Mouse (Mus musculus) intestine, embryonic 16.5 days (tissue): ENCODE results near the gene Aup1. TPM values are rescaled to one million over a fixed set of nuclear protein-coding genes. Genes with fewer than 3 reads are reported as not detected.

Experiments
- ATAC-seq: fragments of 200-750 bp; cut with Nextera tagmentation; 2 replicates; pipeline ENCODE4 v1.8.0; 2017; ENCODE audit warnings: moderate TSS enrichment, moderate library complexity
- H3K27ac ChIP-seq: fragments of 300-500 bp; sonication (generic); 2 replicates; pipeline ENCODE4 v1.5.1; 2014; ENCODE audit warnings: mild to moderate bottlenecking, low read length
- H3K27me3 ChIP-seq: fragments of 300-500 bp; sonication (generic); replicated peaks from 2 replicates; pipeline ENCODE4 v1.6.1; 2014; ENCODE audit warnings: low read length, control low read depth, mixed read lengths; ENCODE audit not compliant: control insufficient read depth, insufficient read depth
- H3K36me3 ChIP-seq: fragments of 300-500 bp; sonication (generic); 2 replicates; pipeline ENCODE4 v1.6.1; 2014; ENCODE audit warnings: low read length, control low read depth; ENCODE audit not compliant: control insufficient read depth, insufficient read depth
- H3K4me1 ChIP-seq: fragments of 300-500 bp; sonication (generic); 2 replicates; pipeline ENCODE4 v1.6.1; 2014; ENCODE audit warnings: low read length, control low read depth, mixed read lengths; ENCODE audit not compliant: control insufficient read depth, insufficient read depth
- H3K4me2 ChIP-seq: fragments of 300-500 bp; sonication (generic); 2 replicates; pipeline ENCODE4 v1.6.1; 2014; ENCODE audit warnings: low read depth, low read length, control low read depth
- H3K4me3 ChIP-seq: fragments of 300-500 bp; sonication (generic); 2 replicates; pipeline ENCODE4 v1.5.1; 2014; ENCODE audit warnings: mild to moderate bottlenecking, low read length
- H3K9ac ChIP-seq: fragments of 300-500 bp; sonication (generic); 2 replicates; pipeline ENCODE4 v1.6.1; 2014; ENCODE audit warnings: low read depth, low read length
- H3K9me3 ChIP-seq: fragments of 300-500 bp; sonication (generic); 2 replicates; pipeline ENCODE4 v1.6.1; 2016; ENCODE audit warnings: low read length, control low read depth; ENCODE audit not compliant: control insufficient read depth
- WGBS: fragments of 180-500 bp; shearing (Covaris S2); extraction: QIAGEN DNeasy Blood & Tissue Kit; methylation state at CpG from one replicate; pipeline ENCODE4 v1.1.7; 2014; 5-methylcytosine and 5-hydroxymethylcytosine counted together
- polyA plus RNA-seq: library from polyadenylated mRNA; unstranded; fragments of >200 nt; fragmentation: Nextera tagmentation; extraction: Ambion mirVana; gene quantifications from 2 replicates; pipeline ENCODE4 v1.2.1, GENCODE M21; 2015

Gene Aup1
- polyA plus RNA-seq, 1 experiment from 2014 or later: 265 TPM

DNA sequence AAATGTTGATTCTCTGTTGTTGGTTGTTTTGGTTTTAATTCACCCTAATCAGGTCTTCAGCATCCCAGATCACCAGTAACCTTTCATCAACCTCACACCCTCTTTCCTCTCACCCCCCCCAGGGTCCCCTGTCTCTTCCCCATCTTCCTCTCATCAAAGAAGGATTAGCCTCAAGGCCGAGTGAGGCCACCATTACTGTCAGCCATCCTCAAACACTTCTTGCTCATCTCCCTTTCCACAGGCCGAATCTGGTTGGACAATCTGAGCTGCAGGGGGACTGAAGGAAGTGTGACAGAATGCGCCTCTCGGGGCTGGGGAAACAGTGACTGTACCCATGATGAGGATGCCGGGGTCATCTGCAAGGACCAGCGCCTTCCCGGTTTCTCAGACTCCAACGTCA lies 17.1 kb upstream of the Aup1 start:
- Histone ChIP-seq H3K27ac (no peak overlapping the region), H3K4me1 (peaks cover 23% of the 10 kb centered on the region), H3K9me3 (no peaks in the 10 kb centered on the region), H3K36me3 (no peaks in the 10 kb centered on the region), H3K27me3 (peaks cover 7% of the 10 kb centered on the region; the same call in 1 of the 2 replicates), H3K4me3 (no peak overlapping the region), H3K4me2 (no peak overlapping the region), H3K9ac (no peak overlapping the region)
- WGBS: 81% methylated on average over 8 of the region's 8 CpGs
- no peak for ATAC-seq

DNA sequence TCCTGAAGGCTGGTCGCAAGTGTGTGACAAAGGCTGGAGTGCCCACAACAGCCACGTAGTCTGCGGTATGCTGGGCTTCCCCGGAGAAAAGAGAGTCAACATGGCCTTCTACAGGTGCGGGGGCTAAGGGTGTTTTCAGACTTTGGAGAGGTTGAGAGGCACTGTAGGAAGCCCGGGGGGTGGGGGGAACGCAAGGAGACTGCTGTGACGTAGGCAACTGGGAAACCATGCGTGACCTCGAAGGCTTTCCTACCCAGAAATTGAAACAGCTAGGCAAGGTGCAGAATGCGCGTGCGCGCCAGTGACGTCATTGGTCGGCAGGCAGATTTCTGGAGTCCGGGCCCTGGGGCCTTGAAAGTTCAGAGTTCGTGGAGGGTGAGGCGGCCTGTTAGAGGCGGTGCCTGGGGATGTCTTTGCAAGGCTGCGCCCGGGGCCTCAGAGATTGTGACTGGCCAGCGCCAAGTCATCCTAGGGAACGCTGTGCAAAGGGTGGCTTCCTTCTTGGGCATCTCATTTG lies 15.8 kb upstream of the Aup1 start:
- Histone ChIP-seq H3K9ac (peak overlapping the region; percentile 52), H3K36me3 (no peaks in the 10 kb centered on the region), H3K4me3 (peak overlapping the region; percentile 29), H3K4me2 (peak overlapping the region; percentile 53), H3K27ac (no peak overlapping the region), H3K4me1 (peaks cover 18% of the 10 kb centered on the region), H3K9me3 (no peaks in the 10 kb centered on the region), H3K27me3 (peaks cover 7% of the 10 kb centered on the region; the same call in 1 of the 2 replicates)
- peak; percentile 90 for ATAC-seq
- 9% methylated on average over 24 of the region's 24 CpGs for WGBS

DNA sequence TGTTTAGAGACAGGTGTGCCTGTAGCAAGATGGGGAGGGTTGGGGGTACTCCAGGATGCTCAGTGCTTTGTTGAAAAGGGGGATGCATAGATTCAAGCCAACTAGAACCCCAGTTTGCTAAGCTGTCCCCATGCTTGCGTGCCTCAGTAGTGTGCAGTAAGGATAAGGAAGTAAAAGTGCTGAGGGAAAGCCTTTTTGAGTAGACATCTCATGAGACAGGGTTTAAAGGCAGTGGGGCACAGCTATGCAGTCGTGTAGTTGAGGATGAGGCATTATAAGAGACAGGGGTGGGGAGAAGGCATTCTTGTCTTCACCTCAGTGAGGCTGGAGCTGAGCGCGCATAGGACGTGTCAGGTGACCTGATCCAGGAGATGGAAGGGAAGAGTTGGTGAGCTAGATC lies 13.7 kb upstream of the Aup1 start:
- WGBS: 75% methylated on average over 5 of the region's 5 CpGs
- Histone ChIP-seq H3K27ac (no peak overlapping the region), H3K27me3 (no peaks in the 10 kb centered on the region), H3K36me3 (no peaks in the 10 kb centered on the region), H3K4me3 (no peak overlapping the region), H3K4me2 (no peak overlapping the region), H3K9ac (no peak overlapping the region), H3K4me1 (peaks cover 9% of the 10 kb centered on the region), H3K9me3 (no peaks in the 10 kb centered on the region)
- ATAC-seq: no peak

DNA sequence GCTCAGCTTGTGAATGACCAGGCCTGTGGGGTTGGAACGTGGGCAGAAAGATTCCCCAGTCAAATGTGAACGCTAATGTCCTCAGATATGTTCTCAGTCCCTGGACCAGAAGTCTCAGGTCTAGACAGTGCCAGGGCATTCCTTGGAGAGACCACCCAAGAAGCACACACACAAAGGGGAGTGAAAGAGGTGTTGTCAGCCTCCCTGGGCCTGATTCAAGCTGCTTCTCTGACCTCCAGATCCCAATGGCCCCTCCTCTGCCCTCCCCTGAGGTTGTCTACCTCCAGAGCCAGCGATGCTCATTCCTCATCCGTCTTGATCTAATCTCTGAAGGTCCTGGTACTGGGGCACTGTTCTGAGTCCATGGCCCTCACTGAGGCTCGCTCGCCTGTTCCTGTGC lies 10.8 kb upstream of the Aup1 start:
- Histone ChIP-seq H3K4me3 (no peak overlapping the region), H3K27ac (no peak overlapping the region), H3K9me3 (no peaks in the 10 kb centered on the region), H3K4me2 (no peak overlapping the region), H3K9ac (no peak overlapping the region), H3K27me3 (no peaks in the 10 kb centered on the region), H3K36me3 (no peaks in the 10 kb centered on the region), H3K4me1 (peaks cover 5% of the 10 kb centered on the region)
- 54% methylated on average over 6 of the region's 6 CpGs for WGBS
- no peak for ATAC-seq

DNA sequence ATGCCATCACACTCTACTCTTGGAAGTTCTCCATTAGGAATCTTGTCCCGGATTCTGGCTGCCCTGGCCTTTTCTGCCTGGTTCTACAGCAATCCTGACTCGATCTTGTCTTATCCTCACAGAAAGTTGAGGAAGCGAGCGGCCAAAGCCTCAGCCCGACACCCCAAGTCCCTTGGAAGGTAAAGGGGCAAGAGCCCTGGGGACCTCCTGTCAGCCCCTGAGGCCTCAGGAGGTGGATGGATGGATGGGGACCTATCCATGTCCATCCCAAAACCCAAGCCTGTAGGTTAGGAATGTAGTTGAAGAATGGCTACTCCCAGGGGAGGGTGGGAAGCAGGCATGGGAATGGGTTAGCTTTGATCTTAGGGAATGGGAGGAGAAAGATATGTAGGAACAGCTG lies 10.3 kb upstream of the Aup1 start:
- Histone ChIP-seq H3K9me3 (no peaks in the 10 kb centered on the region), H3K27ac (no peak overlapping the region), H3K4me2 (no peak overlapping the region), H3K9ac (no peak overlapping the region), H3K36me3 (no peaks in the 10 kb centered on the region), H3K4me1 (peaks cover under 1% of the 10 kb centered on the region; the same call in 1 of the 2 replicates), H3K4me3 (no peak overlapping the region), H3K27me3 (no peaks in the 10 kb centered on the region)
- WGBS: 91% methylated on average over 5 of the region's 5 CpGs
- no peak for ATAC-seq

DNA sequence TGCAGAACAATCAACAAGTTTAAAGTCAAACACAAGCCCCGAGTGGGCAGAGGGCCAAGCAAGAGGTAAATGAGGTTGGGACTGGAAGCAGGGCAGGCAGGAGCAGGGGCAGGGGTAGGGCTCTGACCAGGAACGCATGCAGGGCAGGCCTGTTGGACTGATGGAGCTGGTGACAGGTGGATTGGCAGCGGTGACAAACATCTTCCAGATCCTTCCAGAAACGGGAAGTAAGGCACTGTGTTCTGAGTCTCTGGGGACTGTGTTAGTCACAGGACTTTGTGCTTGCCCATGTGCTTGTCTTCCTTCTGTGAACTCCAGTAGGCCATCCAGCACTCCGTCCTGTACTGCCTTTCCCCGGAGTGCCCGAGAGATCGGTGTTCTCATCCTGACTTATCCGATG lies 9.6 kb upstream of the Aup1 start:
- ATAC-seq: no peak
- Histone ChIP-seq H3K4me1 (no peaks in the 10 kb centered on the region), H3K36me3 (no peaks in the 10 kb centered on the region), H3K27me3 (no peaks in the 10 kb centered on the region), H3K27ac (no peak overlapping the region), H3K9me3 (no peaks in the 10 kb centered on the region), H3K9ac (no peak overlapping the region), H3K4me2 (no peak overlapping the region), H3K4me3 (no peak overlapping the region)
- WGBS: 74% methylated on average over 9 of the region's 9 CpGs

DNA sequence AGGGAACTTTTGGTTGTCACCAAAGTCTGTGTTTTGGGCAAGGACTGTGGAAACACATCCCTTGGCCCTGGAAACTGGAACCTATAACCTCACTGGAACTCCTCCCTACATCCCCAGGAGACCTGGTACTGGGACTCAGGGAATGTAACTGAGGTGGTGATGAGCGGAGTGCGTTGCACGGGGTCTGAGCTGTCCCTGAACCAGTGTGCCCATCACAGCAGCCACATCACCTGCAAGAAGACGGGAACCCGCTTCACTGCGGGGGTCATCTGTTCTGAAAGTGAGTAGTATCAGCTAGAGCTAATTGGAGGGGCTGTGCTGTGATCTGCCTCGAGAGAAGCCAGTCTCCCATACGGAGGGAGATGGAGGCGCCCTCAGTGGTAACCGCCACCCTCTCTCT lies 5.0 kb upstream of the Aup1 start:
- H3K9ac ChIP-seq: no peak overlapping the region
- no peak overlapping the region for H3K4me2 ChIP-seq
- no peaks in the 10 kb centered on the region for H3K9me3 ChIP-seq
- 73% methylated on average over 10 of the region's 10 CpGs for WGBS
- no peak for ATAC-seq
- H3K4me1 ChIP-seq: peaks cover 12% of the 10 kb centered on the region
- H3K4me3 ChIP-seq: no peak overlapping the region
- peaks cover 7% of the 10 kb centered on the region; the same call in 1 of the 2 replicates for H3K36me3 ChIP-seq
- H3K27me3 ChIP-seq: no peaks in the 10 kb centered on the region
- H3K27ac ChIP-seq: no peak overlapping the region

DNA sequence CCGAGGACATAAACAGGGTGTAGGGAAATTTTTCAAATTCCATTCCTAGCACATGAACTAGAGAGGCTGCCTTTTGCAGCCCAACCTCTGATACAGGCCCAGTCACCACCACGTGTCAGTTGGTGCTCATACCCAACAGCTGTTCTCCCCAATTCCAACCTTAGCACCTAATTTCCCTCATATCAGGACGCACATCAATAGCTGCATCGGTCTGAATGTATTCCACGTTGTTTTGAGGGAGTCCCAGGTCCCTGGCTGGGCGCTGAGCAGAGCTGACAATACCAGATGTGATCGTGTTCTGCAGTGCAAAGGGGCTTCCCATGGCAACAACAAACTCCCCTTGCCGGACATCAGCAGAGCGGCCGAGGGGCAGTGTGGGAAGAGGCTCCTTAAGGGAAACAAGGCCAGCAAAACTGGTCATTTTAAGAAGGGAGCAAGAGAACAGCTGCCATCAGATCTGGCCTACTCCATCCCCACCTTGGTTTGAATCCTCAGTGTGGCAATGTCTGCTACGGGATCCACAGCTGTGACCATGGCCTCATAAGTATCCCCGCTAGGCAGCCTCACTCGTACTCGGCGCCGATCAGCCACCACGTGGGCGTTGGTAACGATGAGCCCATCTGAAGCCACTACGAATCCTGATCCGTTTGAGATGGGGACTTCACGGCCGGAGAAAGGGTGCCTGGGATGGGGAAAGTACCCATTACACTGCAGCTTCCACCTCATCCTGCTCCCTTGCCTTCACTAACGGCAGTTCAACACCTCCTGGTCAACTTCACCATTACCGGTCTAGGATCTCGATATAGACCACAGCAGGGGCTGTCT lies 973 bp upstream of the Aup1 start:
- 2% methylated on average over 26 of the region's 26 CpGs for WGBS
- no peak for ATAC-seq

DNA sequence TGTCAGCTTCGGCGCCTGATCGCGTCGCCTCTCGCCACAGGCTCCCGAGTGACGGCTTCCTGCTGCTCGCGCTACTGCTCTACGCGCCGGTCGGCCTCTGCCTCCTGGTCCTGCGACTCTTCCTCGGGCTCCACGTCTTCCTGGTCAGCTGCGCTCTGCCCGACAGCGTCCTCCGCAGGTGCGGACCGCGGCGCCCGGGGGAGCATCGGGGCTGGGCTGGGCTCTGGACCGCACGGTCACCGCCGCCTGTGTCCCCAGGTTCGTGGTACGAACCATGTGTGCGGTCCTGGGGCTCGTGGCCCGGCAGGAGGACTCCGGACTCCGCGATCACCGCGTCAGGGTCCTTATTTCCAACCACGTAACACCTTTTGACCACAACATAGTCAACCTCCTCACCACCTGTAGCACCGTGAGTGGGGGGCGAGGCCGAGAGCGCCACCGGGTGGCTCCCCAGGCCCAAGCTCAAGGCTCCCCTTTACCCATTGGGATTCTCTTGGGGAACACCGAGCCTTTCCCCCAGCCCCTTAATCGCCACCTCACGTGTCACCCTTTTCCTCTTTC lies 630 bp downstream of the Aup1 start, which contains the start of gene Htra2:
TSS of gene Htra2 (minus strand) at position 403 of the 561 bp plus-strand sequence.
- ATAC-seq: peak; percentile 22
- no peaks in the 10 kb centered on the region; the same call in 1 of the 2 replicates for H3K27me3 ChIP-seq
- H3K9me3 ChIP-seq: no peaks in the 10 kb centered on the region
- H3K27ac ChIP-seq: peak within 1 kb of the TSS; percentile 85
- peaks cover 18% of the 10 kb centered on the region; the same call in 1 of the 2 replicates for H3K36me3 ChIP-seq
- peaks cover 40% of the 10 kb centered on the region for H3K4me1 ChIP-seq
- under 1% methylated on average over 50 of the region's 50 CpGs for WGBS
- H3K4me3 ChIP-seq: peak within 1 kb of the TSS; percentile 99
- H3K9ac ChIP-seq: peak within 1 kb of the TSS; percentile 94
- peak within 1 kb of the TSS; percentile 95 for H3K4me2 ChIP-seq

More for the DNA sequence above, 973 bp upstream of the Aup1 start:
- peaks cover 30% of the 10 kb centered on the region for H3K4me1 ChIP-seq
- peak overlapping the region; percentile 99 for H3K4me3 ChIP-seq
- peaks cover 18% of the 10 kb centered on the region; the same call in 1 of the 2 replicates for H3K36me3 ChIP-seq
- peak overlapping the region; percentile 69 for H3K27ac ChIP-seq
- H3K9ac ChIP-seq: peak overlapping the region; percentile 94
- no peaks in the 10 kb centered on the region for H3K9me3 ChIP-seq
- H3K27me3 ChIP-seq: no peaks in the 10 kb centered on the region
- H3K4me2 ChIP-seq: peak overlapping the region; percentile 95
